Mouse (Mus musculus) embryonic facial prominence, embryonic 10.5 days (tissue): Measurements from ENCODE around the gene Ticrr. TPM values are rescaled to one million over a fixed set of nuclear protein-coding genes. Genes with fewer than 3 reads are reported as not detected.

Experiments
- DNase-seq: peaks from one replicate; pipeline ENCODE4 v3.0.0-alpha.2; 2017; ENCODE audit warnings: low spot score
- H3K27ac ChIP-seq: fragments of 300-500 bp; sonication (generic); replicated peaks from 2 replicates; pipeline ENCODE4 v1.5.1; 2016; ENCODE audit warnings: mild to moderate bottlenecking
- H3K27me3 ChIP-seq: fragments of 300-500 bp; sonication (generic); replicated peaks from 2 replicates; pipeline ENCODE4 v1.6.1; 2016; ENCODE audit warnings: low read depth, mild to moderate bottlenecking; ENCODE audit not compliant: poor library complexity, severe bottlenecking
- H3K36me3 ChIP-seq: fragments of 300-500 bp; sonication (generic); replicated peaks from 2 replicates; pipeline ENCODE4 v1.6.1; 2016; ENCODE audit warnings: mild to moderate bottlenecking, moderate library complexity
- H3K4me1 ChIP-seq: fragments of 300-500 bp; sonication (generic); 2 replicates; pipeline ENCODE4 v1.6.1; 2016
- H3K4me3 ChIP-seq: fragments of 300-500 bp; sonication (generic); 2 replicates; pipeline ENCODE4 v1.5.1; 2016; ENCODE audit warnings: mild to moderate bottlenecking, moderate library complexity
- H3K9me3 ChIP-seq: fragments of 300-500 bp; sonication (generic); 2 replicates; pipeline ENCODE4 v1.6.1; 2016; ENCODE audit warnings: mild to moderate bottlenecking
- WGBS: fragments of 180-500 bp; shearing (Covaris S2); methylation state at CpG from one replicate; pipeline ENCODE4 v1.1.7; 2016; 5-methylcytosine and 5-hydroxymethylcytosine counted together
- polyA plus RNA-seq: library from polyadenylated mRNA; unstranded; fragments of >200 nt; fragmentation: Nextera tagmentation; extraction: Ambion mirVana; gene quantifications from 2 replicates; pipeline ENCODE4 v1.2.1, GENCODE M21; 2016

Gene Ticrr
- polyA plus RNA-seq = 16.4 and 16.5 TPM in 2 replicates

DNA sequence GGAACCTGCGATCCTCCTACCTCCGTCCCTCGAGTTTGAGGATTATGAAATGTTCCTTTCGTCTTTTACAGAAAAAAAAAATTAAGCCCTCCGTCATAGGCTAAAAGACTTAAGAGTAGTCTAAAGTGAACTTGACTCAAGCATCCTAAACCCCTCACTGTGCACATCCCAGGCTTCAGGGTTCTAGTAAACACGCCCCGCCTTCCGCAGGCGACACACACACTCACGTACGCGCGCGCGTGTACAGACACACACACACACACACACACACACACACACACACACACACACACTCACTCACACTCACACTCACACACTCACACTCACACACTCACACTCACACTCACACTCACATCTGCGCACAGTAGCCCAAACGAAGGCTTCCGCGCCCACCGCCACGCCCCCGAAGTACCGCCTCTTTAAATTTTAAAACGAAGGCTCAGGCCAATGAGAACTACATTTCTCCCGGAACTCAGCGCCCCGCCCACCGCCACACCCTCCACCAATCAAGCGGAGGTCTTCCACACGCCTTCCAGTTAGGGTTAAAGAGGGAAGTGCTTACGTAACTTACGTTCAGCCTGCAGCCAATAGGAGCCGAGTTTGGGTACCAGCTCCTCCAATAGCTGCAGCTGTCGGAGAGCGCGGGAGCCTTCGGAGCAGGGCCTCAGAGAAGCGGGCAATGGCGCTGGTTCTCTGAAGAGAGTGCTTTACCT, at the start of gene Ticrr:
TSS of gene Ticrr (plus strand) at position 619 of the 713 bp plus-strand sequence.
- 1% methylated on average over 39 of the region's 39 CpGs for WGBS
- Histone ChIP-seq H3K9me3 (no peaks in the 10 kb centered on the region), H3K36me3 (peaks cover 18% of the 10 kb centered on the region), H3K4me3 (peak within 1 kb of the TSS; percentile 98), H3K4me1 (peaks cover 33% of the 10 kb centered on the region), H3K27ac (peak within 1 kb of the TSS; percentile 93), H3K27me3 (no peaks in the 10 kb centered on the region)
- peak; percentile 99 for DNase-seq

DNA sequence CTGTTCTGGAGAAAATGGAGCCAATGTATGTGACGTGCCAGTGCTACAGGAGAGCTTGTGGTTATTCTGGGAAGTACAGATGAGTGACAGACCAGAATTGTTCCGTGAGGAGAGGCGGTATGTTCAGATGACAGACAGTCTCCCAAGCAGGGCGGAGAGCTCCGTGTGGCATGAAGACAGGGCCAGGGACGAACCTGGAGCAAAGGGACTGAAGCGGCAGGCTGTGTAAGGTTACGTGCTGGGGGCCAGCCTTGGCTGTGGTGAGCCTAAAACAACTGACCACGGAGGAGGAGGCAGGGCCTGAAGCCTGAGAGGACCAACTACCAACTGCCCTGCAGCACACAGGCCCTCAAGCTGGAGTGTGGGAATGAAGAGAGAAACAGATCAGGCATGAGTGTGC, 48.1 kb upstream of the Ticrr start:
- Histone ChIP-seq H3K36me3 (no peaks in the 10 kb centered on the region), H3K27ac (no peak overlapping the region), H3K4me1 (peaks cover 9% of the 10 kb centered on the region), H3K4me3 (no peak overlapping the region), H3K9me3 (no peaks in the 10 kb centered on the region), H3K27me3 (peaks cover 95% of the 10 kb centered on the region)
- DNase-seq = no peak
- WGBS = 76% methylated on average over 9 of the region's 9 CpGs

DNA sequence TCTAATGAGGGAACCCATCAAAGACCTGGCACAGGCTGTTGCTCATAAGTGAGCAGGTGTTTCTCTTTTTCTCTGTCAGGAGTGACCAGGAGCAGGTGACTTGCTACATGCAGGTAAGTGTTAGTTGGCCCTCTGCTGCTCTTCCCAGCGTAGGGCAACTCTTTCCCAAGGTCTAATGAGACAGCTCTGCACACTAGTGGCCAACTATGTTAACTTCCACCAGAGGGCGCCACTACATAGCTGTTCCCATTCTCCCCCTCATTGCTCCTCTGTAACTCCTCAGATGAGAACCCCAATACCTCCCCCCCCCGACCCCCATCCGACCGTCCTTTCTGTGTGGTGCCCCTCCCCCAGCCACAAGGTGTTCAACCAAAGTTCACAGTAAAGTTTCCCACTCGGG, 47.2 kb upstream of the Ticrr start:
- WGBS = 15% methylated on average over 6 of the region's 6 CpGs
- Histone ChIP-seq H3K27ac (no peak overlapping the region), H3K4me1 (peaks cover 6% of the 10 kb centered on the region), H3K36me3 (no peaks in the 10 kb centered on the region), H3K27me3 (peaks cover 95% of the 10 kb centered on the region), H3K9me3 (no peaks in the 10 kb centered on the region), H3K4me3 (no peak overlapping the region)
- DNase-seq = peak; percentile 63

DNA sequence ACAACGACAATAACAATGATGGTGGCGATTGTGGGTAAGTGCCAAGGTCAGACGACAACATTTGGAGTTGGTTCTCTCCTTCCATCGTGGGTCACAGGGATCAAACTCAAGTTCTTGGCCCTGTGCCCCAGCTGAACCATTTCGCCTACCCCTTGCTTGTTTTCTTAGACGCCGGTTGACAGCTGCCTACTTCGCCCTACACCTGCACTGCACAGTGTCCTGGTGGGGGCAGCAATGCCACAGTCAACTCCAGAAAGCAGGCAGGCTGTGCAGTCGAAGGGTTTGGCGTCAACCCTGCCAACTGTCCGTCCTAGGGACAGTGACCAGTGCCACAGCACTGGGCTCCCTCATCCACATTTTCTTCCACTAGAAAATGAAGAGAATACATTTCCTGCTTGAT, 46.7 kb upstream of the Ticrr start:
- DNase-seq = no peak
- H3K27ac ChIP-seq = no peak overlapping the region
- no peaks in the 10 kb centered on the region for H3K36me3 ChIP-seq
- no peaks in the 10 kb centered on the region for H3K9me3 ChIP-seq
- H3K4me1 ChIP-seq = peaks cover 6% of the 10 kb centered on the region; the same call in 1 of the 2 replicates
- no peak overlapping the region for H3K4me3 ChIP-seq
- WGBS = 60% methylated on average over 11 of the region's 11 CpGs
- peaks cover 95% of the 10 kb centered on the region for H3K27me3 ChIP-seq

DNA sequence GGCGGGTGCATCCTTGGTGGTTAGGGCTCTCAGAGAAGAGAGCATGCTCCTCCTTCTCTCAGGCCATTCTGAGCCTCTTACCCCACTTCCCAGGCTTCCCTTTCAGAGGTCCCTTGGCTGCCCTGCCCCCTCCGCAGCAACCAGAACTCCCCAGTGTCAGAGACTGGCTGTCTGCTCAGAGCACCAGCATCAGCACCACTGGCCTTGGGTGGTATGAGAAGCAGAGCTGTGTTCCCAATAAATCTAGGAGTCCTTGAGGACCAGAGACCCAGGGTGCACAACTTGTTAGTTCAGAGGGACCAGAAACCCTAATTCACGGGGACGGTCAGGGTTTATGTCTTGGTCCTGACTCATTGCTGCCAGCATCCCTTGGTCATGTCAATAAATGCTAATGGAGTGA, 45.0 kb upstream of the Ticrr start:
- no peak for DNase-seq
- Histone ChIP-seq H3K36me3 (no peaks in the 10 kb centered on the region), H3K4me1 (peaks cover 6% of the 10 kb centered on the region; the same call in 1 of the 2 replicates), H3K27ac (no peak overlapping the region), H3K4me3 (no peak overlapping the region), H3K9me3 (no peaks in the 10 kb centered on the region), H3K27me3 (peaks cover 99% of the 10 kb centered on the region)
- WGBS = 84% methylated on average over 4 of the region's 4 CpGs

DNA sequence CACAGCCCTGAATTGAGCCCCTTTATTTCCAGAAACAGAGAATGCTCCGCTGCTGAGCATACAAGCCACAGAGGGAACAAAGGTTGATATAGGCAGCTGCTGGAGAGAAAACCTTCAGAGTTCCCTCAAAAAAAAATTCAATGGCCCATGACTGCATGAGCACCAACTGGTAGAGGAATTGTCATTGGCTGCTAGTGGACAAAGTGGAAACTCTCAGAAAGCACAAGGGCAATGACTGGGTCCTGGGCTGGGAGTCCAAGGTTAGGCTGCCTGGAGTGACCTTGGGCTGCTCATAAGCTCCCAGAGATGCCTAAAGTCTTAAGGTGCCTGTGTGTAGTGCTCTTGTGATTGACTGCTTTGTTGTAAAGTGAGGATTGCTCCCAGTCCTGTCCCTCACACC, 44.1 kb upstream of the Ticrr start:
- H3K27ac ChIP-seq = no peak overlapping the region
- no peaks in the 10 kb centered on the region for H3K36me3 ChIP-seq
- H3K4me1 ChIP-seq = peaks cover 6% of the 10 kb centered on the region; the same call in 1 of the 2 replicates
- peaks cover 90% of the 10 kb centered on the region for H3K27me3 ChIP-seq
- DNase-seq = no peak
- 67% methylated on average over 1 of the region's 1 CpGs for WGBS
- no peak overlapping the region for H3K4me3 ChIP-seq
- H3K9me3 ChIP-seq = no peaks in the 10 kb centered on the region

DNA sequence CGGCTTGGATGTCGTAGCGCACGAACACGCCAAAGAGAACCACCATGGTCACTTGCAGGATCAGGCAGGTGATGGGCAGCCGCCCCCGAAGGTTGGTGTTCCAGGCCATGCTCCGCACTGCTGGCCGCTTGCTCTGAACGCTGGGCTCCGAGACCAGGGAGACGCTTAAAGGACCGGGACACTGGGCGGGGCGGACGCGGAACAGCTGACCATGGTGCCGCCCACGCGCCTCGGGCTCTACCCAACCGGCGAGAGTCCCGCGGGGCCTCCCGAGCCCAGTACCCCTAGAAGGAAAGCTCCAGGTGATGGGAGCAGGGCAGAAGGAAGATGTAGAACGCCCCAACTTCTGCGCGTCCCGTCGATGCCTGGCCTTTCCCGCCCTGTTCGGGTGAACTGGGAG, 42.6 kb upstream of the Ticrr start, which contains the start of gene Rhcg:
TSS of gene Rhcg (minus strand) at position 240 of the 400 bp plus-strand sequence.
- H3K4me3 ChIP-seq = peak within 1 kb of the TSS; percentile 42
- 10% methylated on average over 33 of the region's 33 CpGs for WGBS
- no peak within 1 kb of the TSS for H3K27ac ChIP-seq
- H3K9me3 ChIP-seq = no peaks in the 10 kb centered on the region
- H3K36me3 ChIP-seq = no peaks in the 10 kb centered on the region
- H3K27me3 ChIP-seq = peaks cover 76% of the 10 kb centered on the region
- peaks cover 6% of the 10 kb centered on the region; the same call in 1 of the 2 replicates for H3K4me1 ChIP-seq
- peak; percentile 38 for DNase-seq

DNA sequence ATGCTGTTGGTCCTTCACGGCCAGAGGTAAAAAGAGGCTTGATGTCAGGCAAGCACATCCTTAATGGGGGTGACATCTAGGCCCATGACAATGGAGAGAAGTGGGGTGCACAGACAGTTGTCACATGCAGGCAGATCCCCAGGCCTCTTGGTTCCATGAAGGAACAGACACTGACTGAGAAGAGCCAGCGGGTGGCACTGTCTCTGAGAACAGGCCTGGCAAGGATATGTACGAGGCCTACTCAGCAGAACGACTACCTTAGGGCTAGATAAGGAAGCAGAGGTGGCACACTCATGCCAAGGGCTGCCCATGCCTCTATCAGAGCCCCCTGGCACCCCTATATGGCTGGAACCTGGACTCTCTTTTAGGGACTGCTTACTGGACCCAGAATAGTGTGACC, 40.5 kb upstream of the Ticrr start:
- H3K27me3 ChIP-seq = peaks cover 60% of the 10 kb centered on the region

DNA sequence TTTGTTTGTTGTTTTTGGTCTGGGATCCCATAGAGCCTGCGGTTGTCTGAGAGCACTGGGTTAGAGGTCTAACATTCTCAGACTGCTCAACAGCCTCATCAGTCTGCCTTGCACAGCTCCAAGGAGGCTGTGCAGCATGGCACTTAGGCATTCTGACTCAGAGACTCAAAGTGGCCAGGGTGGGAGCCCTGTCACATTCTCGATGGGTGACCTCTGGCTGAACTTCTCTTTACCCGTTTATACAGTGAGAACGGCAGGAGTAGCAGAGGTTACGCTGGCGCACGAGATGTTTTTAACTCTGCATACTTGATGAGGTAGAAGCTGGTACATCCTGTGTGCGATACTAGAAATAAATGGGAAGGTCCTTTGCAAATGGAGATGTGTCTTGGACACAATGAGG, 36.9 kb upstream of the Ticrr start:
- 73% methylated on average over 8 of the region's 8 CpGs for WGBS

More for the DNA sequence above, 40.5 kb upstream of the Ticrr start:
- no peak overlapping the region for H3K27ac ChIP-seq
- H3K4me1 ChIP-seq = peaks cover 6% of the 10 kb centered on the region; the same call in 1 of the 2 replicates
- 71% methylated on average over 4 of the region's 4 CpGs for WGBS
- H3K4me3 ChIP-seq = no peak overlapping the region
- no peaks in the 10 kb centered on the region for H3K36me3 ChIP-seq
- H3K9me3 ChIP-seq = no peaks in the 10 kb centered on the region
- no peak for DNase-seq

DNA sequence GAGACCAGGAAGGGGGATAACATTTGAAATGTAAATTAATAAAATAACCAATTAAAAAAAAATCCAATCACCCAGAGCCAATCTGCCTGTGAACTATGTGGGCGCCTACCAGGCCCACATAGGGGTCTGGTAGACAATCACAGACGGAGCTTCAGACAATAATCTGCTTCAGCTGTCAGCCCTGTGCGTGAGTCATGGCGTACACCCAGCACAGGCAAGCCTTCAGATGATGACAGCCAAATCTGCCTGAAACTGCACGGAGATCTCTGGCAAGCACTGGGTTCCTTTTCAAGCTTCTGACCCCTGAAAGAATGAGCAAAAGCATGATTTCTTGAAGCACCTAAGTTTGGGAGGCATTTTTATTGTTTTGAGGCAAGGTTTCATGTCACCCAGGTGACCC, 33.8 kb upstream of the Ticrr start:
- no peak overlapping the region for H3K27ac ChIP-seq
- peaks cover 9% of the 10 kb centered on the region for H3K27me3 ChIP-seq
- H3K4me1 ChIP-seq = no peaks in the 10 kb centered on the region
- no peak overlapping the region for H3K4me3 ChIP-seq
- WGBS = 80% methylated on average over 5 of the region's 5 CpGs
- no peaks in the 10 kb centered on the region for H3K36me3 ChIP-seq
- DNase-seq = no peak
- no peaks in the 10 kb centered on the region for H3K9me3 ChIP-seq

More for the DNA sequence above, 36.9 kb upstream of the Ticrr start:
- Histone ChIP-seq H3K9me3 (no peaks in the 10 kb centered on the region), H3K36me3 (no peaks in the 10 kb centered on the region), H3K27ac (no peak overlapping the region), H3K27me3 (peaks cover 24% of the 10 kb centered on the region), H3K4me3 (no peak overlapping the region), H3K4me1 (no peaks in the 10 kb centered on the region)
- DNase-seq = no peak

DNA sequence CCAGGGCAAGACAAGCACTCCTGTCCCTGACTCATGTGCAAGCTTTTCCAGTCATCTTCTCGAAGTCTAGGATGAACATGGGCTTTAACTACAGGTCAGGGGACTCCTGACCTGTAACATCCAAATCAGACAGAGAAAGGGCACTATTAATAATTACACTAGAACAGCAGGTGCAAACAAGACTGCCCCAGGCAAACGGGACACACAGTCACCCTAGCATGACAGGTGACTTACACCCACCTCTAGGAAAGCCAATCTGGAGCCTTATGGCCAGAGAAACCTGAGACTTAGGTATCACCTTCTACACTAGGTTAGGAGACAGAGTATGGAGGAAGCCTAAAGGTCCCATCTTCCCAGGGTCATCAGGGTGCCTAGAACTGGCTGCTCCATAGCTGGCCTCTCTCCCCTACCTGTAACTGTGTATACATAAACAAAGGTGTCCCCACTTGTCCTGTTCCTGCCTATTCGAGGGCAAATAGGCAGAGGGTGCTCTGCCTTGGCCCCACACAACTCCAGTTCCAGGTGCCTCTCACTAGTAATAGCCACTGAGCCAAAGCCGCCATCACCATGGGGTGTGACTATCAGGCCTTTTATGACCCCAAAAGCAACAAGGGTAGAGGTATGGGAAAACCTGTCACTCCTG, 31.6 kb upstream of the Ticrr start:
- Histone ChIP-seq H3K36me3 (no peaks in the 10 kb centered on the region), H3K27ac (no peak overlapping the region)
- no peak for DNase-seq

DNA sequence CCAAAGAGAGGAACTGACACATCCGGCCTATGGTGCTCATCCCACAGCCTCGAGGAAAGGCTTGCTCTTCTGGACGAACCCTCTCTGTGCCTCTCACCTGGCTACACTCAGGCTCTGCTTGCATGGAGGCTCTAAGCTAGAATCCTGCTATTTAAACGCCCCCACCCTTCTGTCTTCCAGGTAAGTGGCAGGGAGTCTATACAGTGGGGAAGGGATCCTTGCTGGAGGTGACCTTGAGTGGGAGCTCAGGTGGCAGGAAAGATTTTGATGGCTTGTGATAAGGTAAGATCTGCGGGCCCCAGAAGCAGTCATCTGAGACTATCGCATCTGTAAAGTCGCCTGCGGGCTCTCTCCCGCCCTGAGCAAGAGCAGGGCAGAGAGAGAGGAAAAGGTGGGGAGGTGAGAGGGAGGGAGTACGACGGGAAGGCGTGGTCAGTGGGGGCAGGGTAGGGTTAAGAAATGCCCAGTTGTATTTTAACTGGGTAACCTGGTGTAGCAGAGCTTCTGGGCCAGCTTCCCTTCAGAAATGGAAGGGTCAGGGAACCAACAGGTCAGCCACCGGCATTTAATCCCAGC, 28.1 kb upstream of the Ticrr start:
- H3K4me1 ChIP-seq = peaks cover 5% of the 10 kb centered on the region; the same call in 1 of the 2 replicates
- no peaks in the 10 kb centered on the region for H3K9me3 ChIP-seq
- no peaks in the 10 kb centered on the region for H3K36me3 ChIP-seq
- no peak overlapping the region for H3K27ac ChIP-seq
- no peak for DNase-seq
- 23% methylated on average over 13 of the region's 13 CpGs for WGBS
- H3K27me3 ChIP-seq = peaks cover 19% of the 10 kb centered on the region
- no peak overlapping the region for H3K4me3 ChIP-seq

More for the DNA sequence above, 31.6 kb upstream of the Ticrr start:
- Histone ChIP-seq H3K27me3 (peaks cover 19% of the 10 kb centered on the region), H3K4me1 (peaks cover 5% of the 10 kb centered on the region; the same call in 1 of the 2 replicates), H3K4me3 (no peak overlapping the region), H3K9me3 (no peaks in the 10 kb centered on the region)
- 68% methylated on average over 4 of the region's 4 CpGs for WGBS
